Mouse (Mus musculus) gastrocnemius, adult 2 months (tissue): ENCODE results near the gene Adcy6. TPM values are rescaled to one million over a fixed set of nuclear protein-coding genes. Genes with fewer than 3 reads are reported as not detected.
"Not testable (repeated sequence)": the region's sequence is repeated elsewhere in the genome, so short reads cannot be mapped to it uniquely, and the experiment has no call there.

Experiments used
- DNase-seq: peaks from one replicate; pipeline ENCODE4 v3.0.0; 2022
- H3K27ac ChIP-seq: fragments of 200-600 bp; 2 replicates; pipeline ENCODE4 v1.8.1; 2022; ENCODE audit warnings: mild to moderate bottlenecking
- H3K4me3 ChIP-seq: fragments of 200-600 bp; 2 replicates; pipeline ENCODE4 v1.8.1; 2022; ENCODE audit warnings: mild to moderate bottlenecking, moderate library complexity
- CTCF ChIP-seq: fragments of 200-600 bp; IDR thresholded peaks from 2 replicates; pipeline ENCODE4 v1.8.1; 2022; ENCODE audit warnings: antibody characterized with exemption, mild to moderate bottlenecking, moderate library complexity
- intact Hi-C: fragments of 180-260 bp; cut with DNase I; formaldehyde crosslinking; loops from one replicate; pipeline ENCODE4 v1.15.1; 2025
- total RNA-seq, 2 experiments: library from RNA; stranded (reverse); gene quantifications; 2 replicates each; pipeline ENCODE4 v1.2.3; 2021

Adcy6 gene
- total RNA-seq, 2 experiments from 2014 or later: 22.8 to 23.1 TPM

- Histone ChIP-seq H3K4me3 (peak overlapping the region; percentile 97), H3K27ac (peak overlapping the region; percentile 90)
- peak; percentile 47 for DNase-seq
- intact Hi-C loops: no loop called here
- no peak for TF ChIP-seq CTCF
These were observed 3.8 kb downstream of the Adcy6 start for GRCm38 (mm10) chr15:98606051-98606536.

DNA sequence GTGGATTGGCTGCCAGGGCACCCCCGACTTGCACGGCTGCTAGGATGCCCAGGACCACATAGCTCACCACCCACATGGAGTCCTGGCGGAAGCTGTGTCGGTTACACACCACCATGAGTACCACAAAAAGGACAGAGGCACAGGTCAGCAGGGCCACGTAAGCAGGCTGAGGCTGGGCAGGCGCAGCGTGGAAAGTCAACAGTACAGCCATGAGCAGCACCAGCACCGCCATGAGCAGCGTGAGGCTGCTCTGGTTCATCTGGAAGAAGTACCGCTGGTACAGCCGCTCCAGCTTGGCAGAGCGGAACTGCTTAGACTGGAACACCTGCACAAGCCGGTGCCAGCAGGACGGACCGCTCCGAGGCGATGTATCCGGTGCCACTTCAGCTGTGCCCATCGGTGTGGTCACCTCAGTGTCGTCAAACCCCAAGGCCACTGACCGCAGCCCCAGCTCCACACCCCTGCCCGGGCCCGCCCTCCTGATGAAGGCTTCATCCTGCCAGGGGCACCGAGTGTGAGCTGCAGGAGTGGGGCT, 5.8 kb downstream of the Adcy6 start:
- TF ChIP-seq CTCF: no peak
- peak; percentile 43 for DNase-seq
- intact Hi-C loops: no loop called here
- Histone ChIP-seq H3K27ac (peak overlapping the region; percentile 90), H3K4me3 (peak overlapping the region; percentile 67)

DNA sequence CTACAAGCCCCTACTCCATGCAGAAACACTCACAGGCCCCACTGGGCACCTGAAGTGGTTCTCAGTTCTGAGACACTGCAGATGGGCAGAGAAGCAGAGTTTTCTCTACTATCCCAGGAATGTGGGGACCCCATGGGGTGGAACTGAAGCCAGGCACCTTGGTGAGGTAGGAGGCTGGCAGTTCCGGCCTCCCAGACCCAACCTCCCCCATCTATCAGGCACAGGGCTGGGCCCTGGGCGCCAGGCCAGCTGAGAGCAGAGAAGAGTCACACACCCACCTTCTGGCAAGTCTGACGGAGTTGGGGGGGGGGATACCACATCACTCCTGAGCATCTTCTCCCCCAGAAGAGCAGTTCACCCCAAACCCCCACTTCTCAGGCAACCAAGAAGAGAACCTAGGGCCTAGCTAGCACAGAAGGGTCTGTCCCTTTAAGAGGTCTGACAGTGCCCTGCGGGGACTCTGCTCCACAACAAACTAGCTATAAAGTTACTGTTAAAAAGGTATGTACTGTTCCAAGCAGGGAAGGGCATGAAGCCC, 6.9 kb downstream of the Adcy6 start:
- intact Hi-C loops: no loop called here
- TF ChIP-seq CTCF: no peak
- peak overlapping the region; percentile 90 for H3K27ac ChIP-seq
- peak overlapping the region; percentile 67 for H3K4me3 ChIP-seq
- DNase-seq: peak; percentile 55

DNA sequence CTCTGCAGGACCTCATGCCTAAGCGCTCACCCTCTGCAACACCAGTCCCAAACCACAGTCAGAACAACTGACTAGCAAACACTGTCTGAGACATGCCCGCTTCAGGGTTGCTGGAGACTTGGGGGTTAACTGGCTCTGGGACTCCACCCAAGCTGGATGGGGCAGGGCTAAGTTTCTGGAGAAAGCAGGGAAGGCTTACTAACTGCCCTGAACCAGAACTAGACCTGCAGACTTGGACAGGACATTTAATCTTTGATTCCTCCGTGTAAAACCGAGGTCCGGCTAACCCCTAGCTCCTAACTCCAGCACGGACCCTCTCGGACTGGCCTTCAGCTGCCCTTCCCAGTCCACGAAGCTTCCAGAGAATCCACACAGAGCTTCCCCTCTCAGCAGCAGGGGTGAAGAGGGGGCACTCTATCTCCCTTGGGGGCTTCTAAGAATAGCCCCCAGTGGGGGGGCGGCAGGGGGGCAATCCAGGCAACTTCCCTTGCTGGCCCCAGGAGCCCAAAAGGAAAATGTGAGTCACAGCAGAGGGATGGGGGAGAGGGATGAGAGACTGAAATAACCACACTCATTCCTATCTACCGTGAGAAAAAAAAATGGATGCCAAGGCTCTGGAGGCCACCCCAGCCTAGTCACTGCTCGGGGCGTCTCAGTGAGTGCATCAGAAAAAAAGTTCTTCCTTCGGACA, 7.5 kb downstream of the Adcy6 start:
- Histone ChIP-seq H3K4me3 (peak overlapping the region; percentile 67), H3K27ac (peak overlapping the region; percentile 90)
- intact Hi-C loops: no loop called here
- TF ChIP-seq CTCF: no peak
- peak; percentile 74 for DNase-seq

DNA sequence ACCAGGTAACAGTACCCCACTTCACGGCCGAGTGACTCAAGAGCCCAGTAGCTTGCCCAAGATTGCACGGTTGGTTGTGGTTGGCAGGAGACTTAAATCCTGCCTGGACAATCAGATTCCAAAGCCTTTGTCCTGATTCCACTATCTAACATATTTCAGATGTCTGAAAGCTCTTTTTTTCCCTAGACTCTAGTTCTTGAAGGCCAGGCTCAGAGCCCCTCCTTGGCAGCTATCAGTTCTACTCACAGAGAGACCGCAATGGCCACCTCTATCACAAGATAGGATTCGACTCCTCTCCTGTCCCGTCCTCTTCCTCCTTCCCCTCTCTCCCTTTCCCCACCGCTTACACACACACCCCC, 8.1 kb downstream of the Adcy6 start:
- DNase-seq: no peak
- Histone ChIP-seq H3K4me3 (peak overlapping the region; percentile 67), H3K27ac (peak overlapping the region; percentile 90)
- no peak for TF ChIP-seq CTCF
- intact Hi-C loops: no loop called here

GRCm38 (mm10) chr15:98600036-98600709, 9.7 kb downstream of the Adcy6 start:
- H3K27ac ChIP-seq: 0 out of 2 replicates have a peak overlapping the region, but pooled peaks have one; percentile 90
- intact Hi-C loops: no loop called here
- no peak for TF ChIP-seq CTCF
- no peak for DNase-seq
- H3K4me3 ChIP-seq: peak overlapping the region; percentile 67

GRCm38 (mm10) chr15:98596609-98597008, 13.3 kb downstream of the Adcy6 start:
- intact Hi-C loops: no loop called here
- DNase-seq: no peak
- H3K4me3 ChIP-seq: no peak overlapping the region
- H3K27ac ChIP-seq: no peak overlapping the region
- TF ChIP-seq CTCF: no peak

DNA sequence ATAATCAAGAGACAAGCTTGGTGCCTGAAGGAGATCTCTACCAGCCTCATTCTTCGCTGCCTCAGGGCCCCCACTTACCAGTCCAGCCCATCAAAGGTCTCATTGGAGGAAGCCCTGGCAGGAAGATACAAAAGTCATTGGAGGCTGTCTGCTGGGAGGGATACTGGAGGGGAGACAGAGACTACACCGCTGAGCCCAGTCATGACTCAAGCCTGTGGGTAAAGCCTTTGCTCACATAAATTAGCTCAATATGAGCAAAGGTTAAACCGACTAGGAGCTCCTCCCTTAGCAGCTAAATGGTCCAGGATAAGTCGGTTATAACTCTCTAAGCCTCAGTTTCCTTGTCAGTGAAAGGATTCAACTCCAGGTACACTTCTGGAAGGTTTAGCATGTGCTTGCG, 14.8 kb downstream of the Adcy6 start:
- Histone ChIP-seq H3K4me3 (no peak overlapping the region), H3K27ac (no peak overlapping the region)
- intact Hi-C loops: no loop called here
- DNase-seq: no peak
- no peak for TF ChIP-seq CTCF

DNA sequence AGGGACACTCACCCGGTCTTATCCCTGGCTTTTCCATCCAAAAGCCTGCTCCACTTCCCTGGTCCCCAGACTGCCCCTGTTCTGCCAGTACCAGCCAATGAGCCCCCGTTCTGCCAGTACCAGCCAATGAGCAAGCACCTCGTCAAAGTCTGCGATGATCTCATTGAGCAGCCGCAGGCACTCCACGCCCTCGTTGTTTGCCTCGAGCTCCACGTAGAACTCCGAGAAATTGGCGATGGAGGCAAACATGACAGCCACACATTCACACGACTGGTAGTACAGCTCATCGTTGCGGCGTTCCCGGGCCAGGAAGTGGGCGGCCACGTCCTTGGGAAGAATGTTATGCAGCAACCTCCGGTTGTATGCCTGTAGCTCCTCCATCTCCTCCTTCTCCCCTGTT, 15.7 kb downstream of the Adcy6 start:
- H3K27ac ChIP-seq: no peak overlapping the region
- H3K4me3 ChIP-seq: no peak overlapping the region
- intact Hi-C loops: no loop called here
- no peak for DNase-seq
- TF ChIP-seq CTCF: no peak

- intact Hi-C loops: no loop called here
- DNase-seq: no peak
- TF ChIP-seq CTCF: no peak
- H3K27ac ChIP-seq: no peak overlapping the region
- no peak overlapping the region for H3K4me3 ChIP-seq
These were observed 18.5 kb downstream of the Adcy6 start for GRCm38 (mm10) chr15:98591396-98591795.

- no peak for DNase-seq
- intact Hi-C loops: no loop called here
- Histone ChIP-seq H3K4me3 (no peak overlapping the region), H3K27ac (no peak overlapping the region)
- TF ChIP-seq CTCF: no peak
These were observed 20.1 kb downstream of the Adcy6 start for GRCm38 (mm10) chr15:98589640-98590336.

DNA sequence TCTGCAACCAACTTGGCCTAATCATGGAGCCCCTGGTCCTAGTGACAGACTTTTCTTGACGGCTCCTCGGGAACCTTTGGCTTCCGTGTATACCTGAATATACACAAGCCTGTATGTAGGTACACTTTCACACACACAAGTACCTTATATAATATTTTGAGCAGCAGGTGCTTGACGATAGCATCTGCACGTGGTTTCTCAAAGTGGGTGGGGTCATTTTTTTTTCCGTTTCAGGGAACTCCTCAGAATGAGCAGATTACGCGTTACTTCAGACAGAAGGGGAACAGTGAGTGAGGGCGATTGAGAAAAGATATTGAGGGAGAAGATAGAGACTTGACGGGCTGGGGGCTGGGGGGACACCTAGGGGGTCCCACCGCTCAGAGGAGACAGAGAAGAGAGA, 22.1 kb downstream of the Adcy6 start:
- DNase-seq: no peak
- Histone ChIP-seq H3K4me3 (no peak overlapping the region), H3K27ac (no peak overlapping the region)
- intact Hi-C loops: no loop called here
- TF ChIP-seq CTCF: no peak

GRCm38 (mm10) chr15:98586141-98586540, 23.7 kb downstream of the Adcy6 start:
- H3K4me3 ChIP-seq, intact Hi-C loops, H3K27ac ChIP-seq, DNase-seq: not testable (repeated sequence)
